Mouse (Mus musculus): ENCODE results near the gene C530008M17Rik. TPM values are rescaled to one million over a fixed set of nuclear protein-coding genes. Genes with fewer than 3 reads are reported as not detected.

C530008M17Rik gene
- polyA plus RNA-seq, 1 experiment: 3.2 TPM

DNA sequence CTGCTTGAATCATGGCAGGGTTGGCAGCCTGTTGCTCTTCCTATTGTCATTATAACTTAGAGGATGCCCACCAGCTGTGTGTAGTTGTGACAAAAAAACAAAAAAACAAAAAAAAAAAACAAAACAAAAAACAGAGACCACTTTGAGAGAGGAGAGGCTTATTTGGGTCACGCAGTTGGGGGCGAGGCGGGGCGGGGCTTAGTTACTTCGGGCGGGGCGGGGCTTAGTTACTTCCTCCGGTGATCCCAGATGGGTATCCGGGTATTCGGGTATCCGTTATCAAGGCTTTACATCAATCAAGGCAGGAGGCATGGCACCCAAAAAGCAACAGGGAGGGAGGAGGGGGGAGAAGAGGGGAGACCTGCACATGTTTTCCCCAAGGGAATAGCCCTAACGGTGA, 46.3 kb downstream of the C530008M17Rik start:
- no peak for DNase-seq (ENCODE audit: low spot score)

DNA sequence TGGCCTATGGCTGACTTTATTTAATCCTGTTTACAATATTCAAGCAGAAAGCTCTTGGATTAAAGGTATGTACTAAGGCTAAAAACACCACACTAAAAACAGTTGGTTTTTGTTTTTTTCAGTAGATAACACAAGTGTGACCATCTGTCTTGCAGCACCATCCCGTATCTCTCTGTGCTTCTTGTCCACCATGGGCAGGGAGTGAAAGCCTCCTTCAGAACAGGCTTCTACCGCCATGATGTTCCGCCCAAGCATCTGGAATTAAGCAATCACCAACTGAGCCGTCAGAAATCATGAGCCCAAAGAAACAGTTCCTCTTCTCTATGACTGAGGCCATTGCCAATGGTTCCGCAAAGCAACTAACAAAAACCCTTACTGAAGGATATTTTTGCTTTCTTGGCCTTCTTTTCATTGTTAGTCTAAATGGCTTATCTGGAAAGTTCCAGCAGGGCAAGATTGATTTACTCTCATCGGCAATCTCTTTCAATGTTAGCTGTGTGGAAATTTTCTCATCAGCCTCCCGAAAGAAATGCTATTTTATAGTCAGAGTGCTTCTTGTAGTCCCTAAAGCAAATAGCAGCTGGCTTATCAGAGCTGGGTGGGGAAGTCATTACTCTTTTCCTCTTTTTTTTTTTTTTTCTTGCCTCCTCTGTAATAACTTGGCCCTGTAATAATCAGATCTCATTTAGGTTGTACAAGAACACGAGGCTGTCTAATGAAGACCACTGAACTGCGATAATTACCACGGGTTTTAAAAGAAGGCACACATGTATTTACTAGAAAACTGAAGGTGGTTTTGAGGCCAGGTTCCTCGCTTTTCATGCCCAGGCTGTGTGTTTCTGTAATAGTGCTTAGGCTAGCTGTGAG, 49.2 kb downstream of the C530008M17Rik start:
- no peak for DNase-seq (ENCODE audit: low spot score)

- no peak for DNase-seq (ENCODE audit: low spot score)
These were observed 50.8 kb downstream of the C530008M17Rik start for GRCm38 (mm10) chr5:76707072-76707471.

DNA sequence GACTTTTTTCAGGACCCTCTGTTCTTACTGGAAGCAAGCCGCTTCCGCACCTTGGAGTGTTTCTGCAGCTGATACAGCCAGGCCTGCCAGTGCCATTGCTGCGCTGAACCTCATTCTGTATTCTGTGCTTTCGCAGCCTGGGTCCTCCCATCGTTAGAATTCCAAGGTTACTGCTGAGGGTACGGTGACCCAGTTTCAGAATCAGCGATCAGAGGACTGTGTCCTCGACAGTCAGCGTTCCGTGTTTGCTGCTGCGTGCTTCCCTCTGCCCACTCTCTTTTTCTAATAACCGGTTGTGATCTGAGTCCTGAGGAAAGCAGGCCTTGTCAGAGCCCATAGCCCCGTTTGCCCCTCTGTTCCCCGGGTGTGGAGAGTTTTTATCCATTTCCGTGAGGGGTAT, 51.7 kb downstream of the C530008M17Rik start:
- DNase-seq (ENCODE audit: low spot score): no peak

DNA sequence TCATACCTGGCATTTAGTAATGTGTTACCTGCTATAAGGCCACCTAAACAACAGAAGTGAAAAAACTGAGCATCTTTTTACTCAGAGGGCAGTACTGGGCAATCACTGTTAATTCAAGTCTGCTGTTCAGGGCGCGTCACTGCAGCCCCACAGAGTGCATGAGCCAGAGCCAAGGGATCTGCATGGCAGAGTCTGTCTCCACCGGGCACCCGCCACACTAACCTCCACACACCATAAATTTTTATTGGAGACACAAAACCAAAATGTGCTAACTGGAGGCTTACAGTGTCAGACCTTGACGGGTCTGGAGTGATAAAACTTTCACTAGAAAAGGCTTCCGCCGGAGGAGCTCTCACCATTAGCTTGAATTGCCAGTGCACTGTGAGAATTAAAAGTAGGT, 57.4 kb downstream of the C530008M17Rik start:
- DNase-seq (ENCODE audit: low spot score): no peak

GRCm38 (mm10) chr5:76719954-76720353, 63.6 kb downstream of the C530008M17Rik start:
- no peak for DNase-seq (ENCODE audit: low spot score)

GRCm38 (mm10) chr5:76724878-76725277, 68.6 kb downstream of the C530008M17Rik start:
- no peak for DNase-seq (ENCODE audit: low spot score)

DNA sequence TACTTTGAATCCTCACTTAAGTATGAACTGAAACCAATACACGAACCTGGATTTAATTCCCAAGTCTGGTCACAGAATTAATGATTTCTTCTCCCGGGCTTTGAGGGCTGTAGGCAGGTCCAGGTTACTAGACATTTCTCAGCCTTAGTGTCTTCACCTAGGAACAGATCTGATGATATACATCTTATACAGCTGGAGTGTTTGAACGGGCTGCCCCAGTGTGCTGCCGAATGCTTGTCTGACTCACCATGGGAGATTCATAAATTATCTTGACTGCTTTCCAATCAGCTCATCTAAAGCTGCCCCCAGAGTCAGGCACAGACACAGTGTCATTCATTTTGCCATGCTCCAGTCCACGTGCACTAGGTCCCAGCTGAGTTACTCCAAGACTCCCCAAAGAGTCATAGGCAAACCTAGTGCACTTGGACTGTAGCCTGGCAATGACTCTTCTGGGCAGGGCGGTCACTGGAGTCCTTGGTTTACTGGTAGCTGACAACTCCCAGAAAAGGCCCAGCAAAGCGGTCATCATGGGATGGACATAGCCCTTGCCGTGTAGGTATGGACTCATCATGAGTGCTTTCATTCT, 70.3 kb downstream of the C530008M17Rik start:
- DNase-seq (ENCODE audit: low spot score): no peak

DNA sequence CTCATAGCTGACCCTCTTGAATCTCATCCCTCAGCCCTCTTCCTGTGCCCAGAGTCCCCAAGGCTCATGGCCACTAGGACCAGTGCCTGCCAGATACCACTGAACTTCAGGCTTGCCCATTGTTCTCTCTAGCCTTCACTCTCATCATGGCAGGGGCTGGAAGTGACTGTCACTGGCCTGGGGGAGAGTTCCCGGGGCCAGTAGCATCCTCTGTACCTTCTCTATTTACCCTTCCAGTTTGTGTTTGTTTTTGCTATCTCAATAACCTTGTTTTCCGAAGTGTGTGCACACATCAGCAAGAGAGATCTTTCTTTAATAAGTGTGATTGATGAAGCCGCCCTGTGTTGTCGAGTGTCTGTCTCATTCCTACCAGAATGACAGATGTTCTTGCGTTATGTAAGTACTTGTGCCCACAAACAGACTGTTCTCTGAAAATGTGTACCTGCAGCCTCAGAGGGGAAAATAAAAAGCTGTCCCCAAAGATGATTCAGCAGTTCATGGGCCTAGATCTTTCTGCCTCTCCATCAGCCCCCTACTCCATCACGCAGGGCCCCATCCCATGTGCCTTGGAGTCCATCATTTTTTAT, 76.8 kb downstream of the C530008M17Rik start:
- no peak for DNase-seq (ENCODE audit: low spot score)

DNA sequence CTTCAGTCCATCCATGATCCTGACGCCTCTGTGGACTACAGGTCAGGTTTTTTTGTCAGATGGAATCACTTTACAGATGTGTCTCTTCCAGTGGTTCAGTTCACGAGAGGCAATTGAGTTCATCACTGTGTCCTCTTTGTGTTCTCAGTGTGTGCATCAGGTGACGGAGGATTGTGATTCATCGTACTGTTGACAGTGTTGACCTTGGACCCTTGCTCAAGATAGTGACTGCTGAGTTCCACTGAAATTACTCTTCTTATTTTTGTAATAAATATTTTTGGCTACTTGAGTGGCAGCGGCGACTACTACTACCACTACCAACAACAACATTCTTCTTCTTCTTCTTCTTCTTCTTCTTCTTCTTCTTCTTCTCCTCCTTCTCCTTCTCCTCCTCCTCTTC, 85.2 kb downstream of the C530008M17Rik start:
- no peak for DNase-seq (ENCODE audit: low spot score)

GRCm38 (mm10) chr5:76742076-76742475, 85.8 kb downstream of the C530008M17Rik start:
- no peak for DNase-seq (ENCODE audit: low spot score)

DNA sequence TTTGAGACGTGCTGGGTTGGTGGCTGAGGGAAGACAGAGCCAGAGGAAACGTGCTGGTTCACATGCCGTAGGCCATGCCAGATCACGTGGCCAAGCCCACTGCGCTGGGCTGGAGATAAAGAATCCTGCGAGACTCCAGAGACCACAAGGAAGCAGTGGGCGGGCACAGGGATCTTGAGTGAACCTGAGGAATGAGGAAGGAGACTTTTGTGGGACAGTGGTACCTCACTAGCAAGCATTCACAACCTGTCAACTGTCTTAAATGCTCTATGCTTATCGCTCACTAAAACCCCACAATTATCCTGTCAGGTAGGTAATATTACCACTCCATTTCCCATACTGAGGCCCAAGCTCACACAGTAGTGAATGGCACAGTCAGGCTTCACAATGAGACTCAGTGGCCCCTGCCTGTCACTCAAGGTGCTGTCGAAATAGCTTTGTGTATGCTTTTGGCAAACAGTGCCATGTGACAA, 88.5 kb downstream of the C530008M17Rik start:
- no peak for DNase-seq (ENCODE audit: low spot score)

- DNase-seq (ENCODE audit: low spot score): no peak
These were observed 91.5 kb downstream of the C530008M17Rik start for GRCm38 (mm10) chr5:76747851-76748250.

DNA sequence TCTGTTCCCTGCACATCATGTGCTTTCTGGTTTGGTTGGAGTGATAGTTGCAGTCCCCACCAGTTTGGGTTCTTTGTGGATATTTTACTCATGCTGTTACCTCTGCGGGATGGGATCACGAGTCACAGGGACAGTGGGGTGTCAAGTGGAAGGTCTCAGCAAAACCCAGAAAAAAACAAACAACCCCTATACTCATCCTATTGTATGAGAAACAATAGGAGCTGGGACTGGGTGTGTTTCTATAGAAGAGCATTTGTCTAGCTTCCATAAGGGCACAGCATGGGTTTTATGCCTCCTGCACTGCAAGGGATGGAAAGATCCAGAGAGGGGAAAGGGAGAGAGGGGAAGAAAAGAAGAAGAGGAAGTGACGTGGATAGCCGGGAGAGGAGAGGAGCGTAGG, 96.0 kb downstream of the C530008M17Rik start:
- no peak for DNase-seq (ENCODE audit: low spot score)

DNA sequence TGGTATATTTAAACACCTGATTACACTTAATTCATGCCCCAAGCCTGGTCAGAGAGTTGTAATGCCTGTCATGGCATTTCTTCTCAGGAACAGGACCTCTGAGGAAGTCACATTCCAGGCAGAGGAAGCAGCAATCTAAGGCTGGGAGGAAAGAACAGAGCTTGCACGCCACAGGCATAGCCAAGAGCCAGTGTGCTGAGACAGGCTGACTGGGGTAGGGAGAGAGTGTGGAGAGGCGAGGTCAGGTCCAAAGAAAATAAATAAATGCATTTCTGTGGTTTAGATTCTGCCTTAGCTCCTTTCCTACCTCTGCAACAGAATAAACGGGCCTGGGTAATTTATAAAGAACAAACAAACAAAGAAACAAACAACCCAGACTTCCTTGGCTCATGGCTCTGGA, 104.0 kb downstream of the C530008M17Rik start:
- no peak for DNase-seq (ENCODE audit: low spot score)

GRCm38 (mm10) chr5:76762030-76762698, 105.9 kb downstream of the C530008M17Rik start:
- no peak for DNase-seq (ENCODE audit: low spot score)

- DNase-seq (ENCODE audit: low spot score): no peak
These were observed 106.9 kb downstream of the C530008M17Rik start for GRCm38 (mm10) chr5:76763148-76763701.

GRCm38 (mm10) chr5:76763731-76764130, 107.4 kb downstream of the C530008M17Rik start:
- no peak for DNase-seq (ENCODE audit: low spot score)

DNA sequence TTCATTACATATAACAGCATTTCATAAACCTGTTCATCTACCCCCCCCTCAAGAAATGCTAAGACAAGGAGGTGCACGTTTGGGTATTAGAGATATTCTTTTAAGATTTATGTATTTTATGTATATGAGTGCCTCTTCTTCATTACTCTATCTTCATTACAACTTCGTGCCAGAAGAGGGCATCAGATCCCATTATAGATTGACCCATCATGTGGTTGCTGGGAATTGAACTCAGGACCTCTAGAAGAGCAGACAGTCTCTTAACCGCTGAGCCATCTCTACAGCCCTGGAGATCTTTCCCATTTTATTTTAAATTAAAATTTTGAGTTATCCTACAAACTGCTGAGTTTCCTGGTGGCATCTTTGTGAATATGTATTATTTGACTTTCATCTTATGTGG, 112.7 kb downstream of the C530008M17Rik start:
- DNase-seq (ENCODE audit: low spot score): no peak

DNA sequence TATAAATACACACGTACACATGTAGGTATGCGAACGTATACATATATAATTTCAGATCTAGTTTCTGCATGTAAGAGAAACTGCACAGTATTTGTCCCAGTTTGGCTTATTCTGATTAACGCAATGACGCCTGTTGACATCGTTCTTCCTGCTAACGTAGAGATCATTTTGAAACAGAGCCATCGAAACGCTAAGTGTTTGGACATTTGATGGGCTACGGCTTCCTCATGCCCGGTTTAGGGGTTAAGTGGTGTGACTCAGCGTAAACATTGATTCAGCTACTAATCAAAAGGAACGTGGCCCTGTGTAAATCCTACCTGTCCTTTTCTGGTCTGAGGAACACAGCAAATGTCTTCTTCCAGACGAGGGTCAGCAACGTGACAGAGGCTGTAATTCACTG, 113.3 kb downstream of the C530008M17Rik start:
- no peak for DNase-seq (ENCODE audit: low spot score)

GRCm38 (mm10) chr5:76771371-76771770, 115.1 kb downstream of the C530008M17Rik start:
- DNase-seq (ENCODE audit: low spot score): no peak

GRCm38 (mm10) chr5:76772831-76773230, 116.5 kb downstream of the C530008M17Rik start:
- DNase-seq (ENCODE audit: low spot score): no peak
